Mouse (Mus musculus) embryo, embryonic 10.5 days (tissue): ENCODE measurements at regions not wholly inside any gene's neighbourhood (a gene's known extent, or its start where the extent isn't known, plus 50 kb on each side); places are given as distances from the start of the nearest gene placed in this dataset.

Source experiments
- DNase-seq: peaks from one replicate; pipeline ENCODE4 v3.0.0-alpha.2; 2015; ENCODE audit warnings: low spot score

DNA sequence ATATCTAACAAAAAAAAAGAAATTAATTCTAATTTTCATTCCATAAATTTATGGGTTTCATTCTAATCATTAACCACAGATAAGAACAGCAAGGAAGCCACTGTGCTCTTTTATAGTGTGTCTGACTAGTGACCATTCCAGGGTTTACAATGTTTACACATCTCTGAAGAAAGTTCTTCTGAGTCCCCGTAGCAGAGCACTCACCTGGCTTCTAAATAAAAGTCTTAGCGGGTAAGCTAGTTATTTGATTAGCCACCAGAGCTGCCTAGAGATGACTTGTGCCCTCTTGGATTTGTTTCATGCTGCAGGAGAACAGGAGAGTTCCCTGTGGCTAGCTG lies 206.7 kb upstream of the Ank start:
- DNase-seq, result no peak

DNA sequence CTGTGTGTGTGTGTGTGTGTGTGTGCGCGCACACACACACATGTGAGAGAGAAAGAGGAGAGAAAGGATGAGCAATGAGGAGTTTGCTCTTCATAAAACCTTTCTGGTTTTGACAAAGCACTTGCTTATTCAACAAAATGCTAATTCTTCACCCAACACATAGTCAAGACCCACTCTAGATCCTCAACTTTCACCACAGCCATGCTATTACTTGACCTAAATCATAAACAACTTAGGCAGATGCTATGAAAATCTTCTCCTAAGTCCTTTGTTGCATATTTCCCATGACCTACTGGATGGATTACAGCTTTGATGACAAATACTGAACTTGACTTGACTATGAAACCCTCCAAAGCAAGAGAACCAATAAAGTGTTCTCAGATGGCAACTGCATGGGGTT lies 196.3 kb upstream of the Ank start:
- no peak for DNase-seq

GRCm38 (mm10) chr15:27282279-27282678 lies 184.2 kb upstream of the Ank start:
- no peak for DNase-seq

DNA sequence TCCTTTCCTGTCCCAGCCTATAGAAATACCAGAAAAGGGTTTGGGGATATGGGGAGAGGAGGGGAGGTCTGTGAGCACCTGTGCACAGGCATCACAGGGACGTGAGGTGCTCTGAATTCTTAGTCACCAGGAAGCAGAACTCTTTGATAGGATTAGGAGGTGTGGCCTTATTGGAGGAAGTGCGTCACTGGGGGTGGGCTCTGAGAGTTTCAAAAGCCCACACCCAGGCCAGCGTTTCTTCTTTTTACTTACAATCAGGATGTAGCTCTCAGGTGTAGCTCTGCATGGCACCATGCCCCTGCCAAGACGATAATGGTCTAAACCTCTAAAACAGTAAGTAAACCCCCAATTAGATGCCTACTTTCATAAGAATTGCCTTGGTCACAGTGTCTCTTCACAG lies 162.6 kb upstream of the Ank start:
- no peak for DNase-seq

DNA sequence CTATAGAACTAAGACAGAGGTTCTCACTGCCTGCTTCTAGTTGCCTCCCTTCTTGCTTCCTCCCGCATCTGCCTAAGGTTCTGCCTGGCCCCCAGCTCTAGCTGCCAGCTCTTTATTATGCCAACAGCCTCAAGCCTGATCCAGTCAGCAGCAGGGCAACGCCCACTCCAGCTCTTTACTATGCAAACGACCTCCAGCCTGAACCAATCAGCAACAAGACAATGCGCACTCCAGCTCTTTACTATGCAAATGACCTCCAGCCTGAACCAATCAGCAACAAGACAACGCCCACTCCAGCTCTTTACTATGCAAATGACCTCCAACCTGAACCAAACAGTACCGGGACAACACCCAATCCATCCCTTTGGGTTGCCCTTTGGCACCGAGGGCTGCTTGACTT lies 162.2 kb upstream of the Ank start:
- peak; percentile 4 for DNase-seq

DNA sequence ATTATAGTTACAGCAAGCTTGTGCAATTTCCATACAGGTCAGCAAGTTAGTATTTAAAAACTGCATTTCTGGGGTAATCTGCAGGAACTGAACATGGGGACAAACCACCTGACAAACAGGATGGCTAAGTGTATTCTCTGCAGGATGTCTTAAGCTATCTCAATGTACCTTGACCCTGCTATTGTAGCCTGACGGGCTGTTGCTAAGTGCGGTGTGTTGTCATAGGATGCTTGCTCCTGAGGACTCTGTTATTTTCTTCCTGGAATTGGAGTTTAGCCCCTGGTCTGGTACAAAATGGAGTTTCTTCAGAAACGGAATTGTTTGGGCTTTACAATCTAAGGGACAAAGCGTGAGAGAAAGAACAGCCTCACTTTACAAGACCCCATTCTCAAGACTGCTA lies 161.4 kb upstream of the Ank start:
- DNase-seq, result no peak

GRCm38 (mm10) chr15:27308639-27309038 lies 157.8 kb upstream of the Ank start:
- DNase-seq, result no peak

GRCm38 (mm10) chr15:27315964-27316745 lies 150.3 kb upstream of the Ank start:
- peak; percentile 75 for DNase-seq

DNA sequence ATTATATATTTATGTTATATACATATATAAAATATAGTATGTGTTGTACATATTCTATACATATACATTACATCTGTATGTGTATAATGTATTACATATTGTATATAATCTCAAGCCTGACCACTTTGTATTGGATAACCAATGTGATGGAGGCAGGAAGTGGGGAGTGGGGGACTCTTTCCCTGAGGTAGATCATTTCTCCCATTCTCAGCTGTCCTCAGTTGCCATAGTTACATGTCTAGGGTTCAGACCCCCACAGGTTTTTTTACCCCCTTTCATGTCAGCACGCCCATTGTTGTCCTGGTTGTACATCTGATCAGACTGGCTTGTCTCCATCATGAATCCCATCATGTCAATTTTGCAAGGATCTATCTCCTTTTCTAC lies 149.7 kb upstream of the Ank start:
- no peak for DNase-seq

DNA sequence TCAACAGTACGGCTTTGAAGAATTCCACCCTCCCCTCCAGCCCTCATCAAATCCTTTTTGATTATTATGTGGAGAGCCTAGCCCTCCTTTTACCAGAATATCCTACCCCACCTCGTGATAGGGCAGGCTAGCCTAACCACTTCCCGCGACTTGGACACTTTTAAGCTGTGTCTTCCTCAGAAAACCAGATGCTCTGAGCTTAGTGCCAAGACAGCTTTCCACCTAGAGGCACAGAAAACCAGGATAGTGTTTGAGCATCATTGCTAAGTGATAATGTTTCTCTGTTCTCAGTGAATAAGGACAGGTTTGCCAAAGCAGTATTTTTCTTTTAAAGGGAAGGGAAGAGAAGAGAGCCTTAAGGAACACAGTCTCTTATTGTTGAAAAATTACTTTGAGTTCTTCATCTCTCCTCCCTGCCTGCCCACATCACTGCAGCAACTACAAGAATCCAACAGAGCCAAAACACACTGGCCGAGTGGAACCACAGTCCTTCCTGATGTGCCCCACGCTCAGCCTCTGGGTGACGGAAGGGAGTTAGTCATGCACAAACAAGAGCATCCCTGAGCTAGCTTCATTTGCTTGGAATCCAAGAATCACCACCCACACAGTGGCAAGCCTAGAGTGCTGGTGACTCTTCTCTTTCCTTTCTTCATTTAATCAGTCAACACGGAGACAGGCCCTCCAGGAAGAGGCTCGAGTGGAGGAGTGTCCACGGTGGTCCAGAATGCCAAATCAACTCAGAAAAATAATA lies 144.4 kb upstream of the Ank start:
- no peak for DNase-seq

DNA sequence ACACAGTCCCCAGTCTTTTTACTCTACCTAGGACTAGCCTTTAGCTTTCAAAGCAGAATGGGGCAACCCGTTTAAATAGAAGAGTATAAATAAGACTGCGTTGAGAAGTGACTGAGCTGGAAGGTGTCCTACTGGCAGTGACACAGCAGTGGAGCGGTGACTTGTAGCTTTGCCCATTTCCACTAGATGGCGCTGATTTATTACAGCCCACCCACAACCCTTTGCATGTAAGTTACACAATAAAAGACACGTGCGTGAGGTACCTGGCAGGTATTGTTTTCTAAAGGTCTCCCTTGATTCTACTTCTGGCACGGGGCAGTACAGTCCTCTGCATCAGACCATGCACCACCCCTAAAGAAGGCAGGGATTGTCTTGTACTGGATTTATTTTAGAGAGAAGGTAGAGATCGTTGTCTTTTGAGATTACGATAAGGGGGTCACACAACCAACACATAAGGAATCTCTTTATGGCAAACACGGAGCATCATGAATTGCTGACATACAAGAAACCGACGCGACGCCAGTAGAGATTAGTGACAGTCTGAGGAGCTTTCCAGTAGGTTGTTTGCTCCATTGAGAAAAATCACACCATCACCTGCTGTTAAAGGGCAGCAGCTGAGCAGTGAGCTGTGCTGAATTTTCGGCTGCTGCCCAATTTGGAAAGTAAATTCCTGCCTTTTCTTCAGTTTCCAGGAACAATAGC lies 140.5 kb upstream of the Ank start:
- DNase-seq, result peak; percentile 84

DNA sequence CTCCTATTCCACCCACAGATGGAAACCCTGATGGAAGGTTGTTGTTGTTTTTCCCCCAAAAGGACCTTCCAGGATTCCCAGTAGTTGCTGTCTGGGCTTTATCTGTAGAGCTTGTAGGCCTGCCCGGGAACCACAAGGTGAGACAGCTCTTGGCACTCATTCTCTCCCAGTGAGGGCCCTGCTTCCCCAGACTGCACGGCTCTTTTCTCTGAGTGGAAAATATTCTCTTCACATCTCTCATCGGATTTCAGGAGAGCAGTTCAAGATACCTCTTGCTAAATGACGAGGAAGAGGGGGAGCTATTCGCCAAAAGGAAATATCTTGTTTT lies 140.0 kb upstream of the Ank start:
- no peak for DNase-seq

DNA sequence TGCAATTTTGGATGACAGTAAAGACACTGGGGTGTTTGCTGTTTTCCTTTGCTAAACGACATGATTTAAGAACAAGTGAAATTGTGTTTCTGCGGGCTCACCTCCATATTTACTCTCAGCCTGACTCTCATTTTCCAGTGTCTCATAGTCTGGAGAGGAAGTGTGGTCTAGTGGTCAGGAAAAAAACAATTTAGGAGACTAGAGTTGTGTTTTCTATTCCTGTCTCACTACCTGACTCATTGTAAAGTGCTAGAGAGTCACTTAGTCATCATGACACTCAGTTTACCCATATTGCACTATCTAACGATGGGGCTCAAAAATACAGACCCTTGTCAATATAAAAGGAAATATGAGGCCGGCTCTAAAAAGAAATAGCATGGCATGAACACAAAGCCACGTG lies 138.7 kb upstream of the Ank start:
- DNase-seq, result no peak

DNA sequence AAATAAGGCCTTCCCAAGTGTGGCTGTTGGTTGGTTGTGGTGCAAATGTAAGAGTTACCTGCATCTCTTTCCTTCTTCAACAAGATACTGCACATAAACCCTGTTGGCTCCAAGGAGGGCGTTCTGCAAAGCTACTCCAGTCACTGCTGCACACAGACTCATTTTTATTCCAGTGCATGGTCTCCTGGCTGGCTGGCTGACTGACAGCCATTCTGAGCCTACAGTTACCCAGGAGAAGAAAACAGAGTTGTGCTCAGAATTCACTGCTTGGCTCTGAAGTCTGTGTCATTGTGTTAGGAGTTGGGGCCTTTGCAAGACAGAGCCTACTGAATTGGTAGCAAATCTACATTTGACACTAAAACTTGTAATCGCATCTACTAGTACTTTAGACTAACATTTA lies 138.0 kb upstream of the Ank start:
- no peak for DNase-seq

- DNase-seq, result no peak
Observed at GRCm38 (mm10) chr15:27340070-27340469, 126.4 kb upstream of the Ank start.

DNA sequence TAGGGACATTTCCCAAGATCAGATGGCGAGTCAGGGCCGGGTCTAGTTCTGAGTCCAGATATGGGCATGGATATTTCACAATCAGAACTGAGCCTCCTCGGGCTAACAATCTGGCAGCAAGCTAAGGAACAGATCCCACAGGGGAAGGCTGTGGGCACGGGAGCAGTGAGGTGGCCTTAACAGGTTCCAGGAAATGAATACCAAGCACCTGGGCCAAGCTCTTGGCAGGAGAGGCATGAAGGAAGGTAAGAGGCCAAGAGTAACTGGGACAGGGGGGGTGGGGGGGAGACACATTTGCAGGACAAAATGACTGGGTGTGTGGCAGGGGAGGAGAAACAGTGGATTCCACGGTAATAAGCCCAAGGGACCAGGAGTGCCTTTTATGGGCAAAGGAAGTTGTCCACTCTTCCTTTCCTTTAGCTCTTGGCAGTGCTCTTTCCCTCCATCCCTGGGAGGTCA lies 124.9 kb upstream of the Ank start:
- DNase-seq, result no peak

DNA sequence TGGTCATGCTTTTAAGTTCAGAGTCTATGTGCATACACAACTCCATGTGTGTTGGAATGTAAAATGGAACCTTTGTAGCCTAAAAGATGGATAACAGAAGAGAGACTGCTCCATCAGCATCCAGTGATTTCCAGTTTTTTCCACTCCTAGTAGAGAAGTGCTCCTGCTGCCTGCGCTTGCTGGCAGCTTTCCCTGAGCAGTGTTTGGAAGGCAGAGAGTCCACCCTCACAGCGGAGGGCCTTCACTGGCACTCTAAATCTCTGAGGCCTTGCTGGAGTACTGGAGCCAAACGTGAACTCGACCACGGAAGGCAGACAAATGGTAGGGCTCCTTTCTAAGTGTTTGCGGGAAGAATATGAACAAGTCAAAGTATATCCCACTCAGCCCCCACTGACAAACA lies 108.0 kb upstream of the Ank start:
- no peak for DNase-seq

GRCm38 (mm10) chr15:27359271-27359670 lies 107.2 kb upstream of the Ank start:
- no peak for DNase-seq

DNA sequence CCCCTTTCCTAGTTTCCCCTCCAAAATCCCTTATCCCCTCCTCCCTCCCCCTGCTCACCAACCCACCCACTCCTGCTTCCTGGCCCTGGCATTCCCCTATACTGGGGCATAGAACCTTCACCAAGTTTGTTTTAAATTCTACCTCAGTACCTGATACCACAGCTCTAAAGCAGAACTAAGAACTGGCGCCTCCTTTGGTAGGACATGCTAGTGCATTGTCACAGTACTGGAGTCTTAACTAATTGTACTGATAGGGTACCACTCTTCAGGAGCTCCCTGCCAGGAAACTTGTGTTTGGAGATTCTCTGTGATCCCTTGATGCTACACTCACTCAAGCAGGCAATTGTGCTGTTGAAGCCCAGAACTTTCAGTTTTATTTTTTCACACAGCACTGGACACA lies 92.0 kb upstream of the Ank start:
- DNase-seq, result no peak

DNA sequence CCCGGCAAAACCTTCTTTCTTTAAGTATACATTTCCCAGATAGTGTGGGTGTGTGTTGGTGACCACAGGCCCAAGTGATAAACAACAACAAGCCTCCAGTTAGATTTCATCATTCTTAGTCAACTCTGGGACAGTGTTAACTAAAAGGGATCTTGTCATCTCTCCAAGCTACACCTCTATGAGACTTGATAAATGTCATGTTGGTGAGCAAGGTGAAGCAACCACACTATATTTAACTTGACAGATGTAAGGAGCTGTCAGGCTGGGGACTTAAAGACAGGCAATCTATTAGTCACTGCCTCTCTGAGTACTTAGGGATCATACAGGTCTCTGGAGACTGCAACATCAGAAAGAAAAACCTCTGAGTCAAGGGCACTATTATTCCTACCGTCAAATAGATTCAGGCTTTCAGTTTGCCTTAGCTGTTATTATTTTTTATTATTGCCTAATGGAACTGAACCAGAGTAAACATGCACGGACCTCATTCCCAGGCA lies 87.8 kb upstream of the Ank start:
- no peak for DNase-seq

GRCm38 (mm10) chr15:27380436-27380945 lies 86.0 kb upstream of the Ank start:
- DNase-seq, result no peak

- peak; percentile 34 for DNase-seq
Observed at GRCm38 (mm10) chr15:27381565-27381964, 84.9 kb upstream of the Ank start.

GRCm38 (mm10) chr15:27390567-27390966 lies 75.9 kb upstream of the Ank start:
- DNase-seq, result no peak
